Mouse (Mus musculus): Measurements from ENCODE around the gene Olfr1353. TPM values are rescaled to one million over a fixed set of nuclear protein-coding genes. Genes with fewer than 3 reads are reported as not detected.

Gene Olfr1353
- not detected for polyA plus RNA-seq (2014; fragmentation: Illumina TruSeq; extraction: RNeasy Lipid Tissue Mini Kit (QIAGEN cat#74804); ENCODE audit: low read depth, low replicate concordance)

DNA sequence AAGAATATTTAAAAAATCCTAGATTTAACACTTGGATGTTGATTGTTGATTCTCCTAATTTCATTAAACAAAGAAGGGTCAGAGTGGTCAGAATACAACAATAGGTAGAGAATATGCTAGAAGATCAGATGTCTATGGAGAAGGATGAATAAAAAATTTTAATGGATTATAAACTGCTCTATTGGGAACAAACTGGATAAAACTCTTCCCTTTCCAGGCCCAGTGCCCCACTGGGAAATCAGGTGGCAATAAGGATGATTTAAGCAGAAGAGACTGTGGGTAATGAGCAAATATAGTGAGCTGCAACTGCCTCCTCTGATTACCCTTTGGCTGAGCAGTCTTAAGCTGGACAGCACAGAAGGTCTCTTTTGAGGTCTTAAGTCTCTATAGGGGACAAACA lies at the start of gene Olfr1353:
Gene Olfr1353, plus strand, starts transcription at position 301 of the 400 bp plus-strand sequence.

DNA sequence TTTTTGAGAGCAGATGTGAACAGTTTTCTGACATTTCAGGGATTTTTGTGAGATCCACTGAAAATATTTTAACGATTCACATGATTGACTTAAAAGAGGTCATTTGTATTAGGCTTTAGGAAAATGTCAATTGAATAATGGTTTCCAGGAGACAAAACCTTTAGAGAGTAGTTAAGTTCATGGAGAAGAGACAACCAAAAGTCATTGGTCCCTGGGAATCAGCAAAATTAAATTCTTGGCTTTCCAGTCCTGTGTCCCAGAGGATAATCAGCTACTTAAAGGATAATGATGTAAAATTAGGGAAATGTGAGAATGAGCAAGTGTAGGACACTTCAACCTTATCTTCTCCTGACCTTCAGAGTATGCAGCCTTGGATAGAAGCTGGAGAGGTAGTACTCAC lies 12.8 kb upstream of the Olfr1353 start, which contains the start of gene Olfr8:
Gene Olfr8, plus strand, starts transcription at position 301 of the 400 bp plus-strand sequence.

DNA sequence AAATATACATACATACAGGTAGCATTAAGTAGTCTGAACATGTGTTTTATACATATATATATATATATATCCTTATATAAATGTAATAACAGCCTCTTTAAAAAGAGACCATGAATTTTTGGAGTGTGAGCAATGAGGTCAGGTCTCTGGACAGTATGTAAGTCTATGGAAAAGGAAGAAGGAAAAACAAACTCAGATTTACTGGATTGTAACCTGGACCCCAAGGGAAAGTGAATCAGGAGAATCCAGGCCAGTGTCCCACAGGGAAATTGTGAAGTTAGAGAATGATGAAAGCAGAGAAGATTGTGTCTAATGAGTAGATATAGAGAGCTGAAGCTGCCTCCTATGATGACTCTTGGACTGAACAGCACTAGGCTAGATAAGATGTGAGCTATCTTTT lies 17.6 kb downstream of the Olfr1353 start, which contains the start of gene Olfr1352:
Gene Olfr1352, plus strand, starts transcription at position 301 of the 400 bp plus-strand sequence.

DNA sequence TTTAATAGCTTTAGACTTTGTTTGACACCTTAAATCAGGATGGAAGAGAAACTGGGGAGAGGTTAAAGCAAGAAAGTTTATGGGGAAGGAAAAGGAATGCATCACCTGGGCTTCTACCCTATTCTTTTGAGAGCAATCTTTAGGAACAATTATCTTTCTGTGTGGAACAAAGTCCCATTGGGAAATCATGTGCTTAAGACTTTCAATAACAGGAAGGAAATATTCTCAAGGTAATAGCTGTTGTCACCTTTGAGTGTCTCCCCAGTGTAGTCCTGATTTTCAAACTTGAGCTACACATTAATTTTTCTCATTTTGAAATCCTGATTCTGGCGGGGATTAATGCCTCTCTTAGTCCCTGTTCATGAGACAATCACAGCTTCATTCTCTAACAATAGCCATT lies 49.1 kb downstream of the Olfr1353 start, which contains the start of gene Olfr1351:
Gene Olfr1351, plus strand, starts transcription at position 301 of the 400 bp plus-strand sequence.

Other genes starting within 250 kb of the Olfr1353 start
- not detected for gene Casp14, start 245.0 kb upstream of the Olfr1353 start, polyA plus RNA-seq (2014; fragmentation: Illumina TruSeq; extraction: RNeasy Lipid Tissue Mini Kit (QIAGEN cat#74804); ENCODE audit: low read depth, low replicate concordance)
- not detected for gene Ccdc105, start 210.2 kb upstream of the Olfr1353 start, polyA plus RNA-seq (2014; fragmentation: Illumina TruSeq; extraction: RNeasy Lipid Tissue Mini Kit (QIAGEN cat#74804); ENCODE audit: low read depth, low replicate concordance)
- gene Slc1a6, start 182.8 kb upstream of the Olfr1353 start, polyA plus RNA-seq (2014; fragmentation: Illumina TruSeq; extraction: RNeasy Lipid Tissue Mini Kit (QIAGEN cat#74804); ENCODE audit: low read depth, low replicate concordance), result not detected
- not detected for gene Olfr1356, start 111.1 kb upstream of the Olfr1353 start, polyA plus RNA-seq (2014; fragmentation: Illumina TruSeq; extraction: RNeasy Lipid Tissue Mini Kit (QIAGEN cat#74804); ENCODE audit: low read depth, low replicate concordance)
- not detected for gene Olfr1355, start 87.8 kb upstream of the Olfr1353 start, polyA plus RNA-seq (2014; fragmentation: Illumina TruSeq; extraction: RNeasy Lipid Tissue Mini Kit (QIAGEN cat#74804); ENCODE audit: low read depth, low replicate concordance)
- not detected for gene Olfr1354, start 50.1 kb upstream of the Olfr1353 start, polyA plus RNA-seq (2014; fragmentation: Illumina TruSeq; extraction: RNeasy Lipid Tissue Mini Kit (QIAGEN cat#74804); ENCODE audit: low read depth, low replicate concordance)
- not detected for gene Olfr8, start 12.7 kb upstream of the Olfr1353 start, polyA plus RNA-seq (2014; fragmentation: Illumina TruSeq; extraction: RNeasy Lipid Tissue Mini Kit (QIAGEN cat#74804); ENCODE audit: low read depth, low replicate concordance)
- not detected for gene Olfr1352, start 17.7 kb downstream of the Olfr1353 start, polyA plus RNA-seq (2014; fragmentation: Illumina TruSeq; extraction: RNeasy Lipid Tissue Mini Kit (QIAGEN cat#74804); ENCODE audit: low read depth, low replicate concordance)
- not detected for gene Olfr1351, start 49.2 kb downstream of the Olfr1353 start, polyA plus RNA-seq (2014; fragmentation: Illumina TruSeq; extraction: RNeasy Lipid Tissue Mini Kit (QIAGEN cat#74804); ENCODE audit: low read depth, low replicate concordance)
- gene Olfr57, start 65.4 kb downstream of the Olfr1353 start, polyA plus RNA-seq (2014; fragmentation: Illumina TruSeq; extraction: RNeasy Lipid Tissue Mini Kit (QIAGEN cat#74804); ENCODE audit: low read depth, low replicate concordance), result not detected
- 33.4 TPM for gene 2610008E11Rik, start 134.3 kb downstream of the Olfr1353 start, polyA plus RNA-seq (2014; fragmentation: Illumina TruSeq; extraction: RNeasy Lipid Tissue Mini Kit (QIAGEN cat#74804); ENCODE audit: low read depth, low replicate concordance)
- not detected for gene Vmn2r80, start 185.5 kb downstream of the Olfr1353 start, polyA plus RNA-seq (2014; fragmentation: Illumina TruSeq; extraction: RNeasy Lipid Tissue Mini Kit (QIAGEN cat#74804); ENCODE audit: low read depth, low replicate concordance)

Measured in kidney, adult 10 weeks (tissue).